Mouse (Mus musculus): ENCODE results near the gene Asb7. TPM values are rescaled to one million over a fixed set of nuclear protein-coding genes. Genes with fewer than 3 reads are reported as not detected.

Gene Asb7
- polyA plus RNA-seq, 1 experiment from 2014 or later: 17.1 TPM

- no peaks in the 10 kb centered on the region for H3K27me3 ChIP-seq
- 66% methylated on average over 7 of the region's 7 CpGs for WGBS
- no peaks in the 10 kb centered on the region for H3K9me3 ChIP-seq
- no peak overlapping the region for H3K27ac ChIP-seq
- no peak overlapping the region for H3K4me3 ChIP-seq (replicated peaks)
- no peak for ATAC-seq
- H3K4me2 ChIP-seq (replicated peaks): no peak overlapping the region
- no peak overlapping the region for H3K9ac ChIP-seq (replicated peaks)
- H3K36me3 ChIP-seq: peaks cover 12% of the 10 kb centered on the region
- peaks cover 11% of the 10 kb centered on the region for H3K4me1 ChIP-seq (replicated peaks)
Measured at GRCm38 (mm10) chr7:66694467-66694866, 5.1 kb upstream of the Asb7 start.

GRCm38 (mm10) chr7:66689620-66690360 is 394 bp upstream of the Asb7 start, which contains the start of gene Lins1:
Lins1 (plus strand) TSS chr7:66689889.
- 0 out of 2 replicates have a peak, but pooled peaks cover 3% of the 10 kb centered on the region for H3K36me3 ChIP-seq
- H3K9ac ChIP-seq (replicated peaks): peak within 1 kb of the TSS; percentile 80
- H3K4me3 ChIP-seq (replicated peaks): peak within 1 kb of the TSS; percentile 63
- peaks cover 25% of the 10 kb centered on the region for H3K4me1 ChIP-seq (replicated peaks)
- no peaks in the 10 kb centered on the region for H3K9me3 ChIP-seq
- no peaks in the 10 kb centered on the region for H3K27me3 ChIP-seq
- peak within 1 kb of the TSS; percentile 77 for H3K4me2 ChIP-seq (replicated peaks)
- H3K27ac ChIP-seq: peak within 1 kb of the TSS; percentile 96
- peak; percentile 99 for ATAC-seq
- under 1% methylated on average over 52 of the region's 52 CpGs for WGBS

DNA sequence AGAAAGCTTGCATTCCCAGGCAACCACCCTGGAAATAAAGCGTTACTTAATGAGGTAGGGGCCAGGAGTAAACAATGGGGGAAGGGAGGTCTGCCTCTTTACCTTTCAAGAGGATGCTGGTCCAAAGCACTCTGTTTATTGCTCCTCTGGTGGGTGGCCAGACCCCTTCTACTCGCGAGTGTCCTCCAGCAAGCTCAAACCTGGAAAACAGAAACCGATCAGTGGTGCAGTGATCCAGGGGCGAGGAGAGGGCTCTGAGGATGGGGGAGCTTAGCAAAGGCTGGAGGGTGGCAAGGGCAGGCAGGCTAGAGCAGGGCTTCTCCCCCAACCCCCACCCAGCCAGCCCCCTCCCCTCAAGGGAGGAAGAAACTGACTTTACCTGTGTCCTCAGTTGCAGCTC is 675 bp downstream of the Asb7 start:
- Histone ChIP-seq H3K27ac (peak overlapping the region; percentile 35; the same call in 1 of the 2 replicates), H3K4me3 (replicated peaks) (peak overlapping the region; percentile 63), H3K36me3 (peaks cover 5% of the 10 kb centered on the region; the same call in 1 of the 2 replicates), H3K9me3 (no peaks in the 10 kb centered on the region), H3K9ac (replicated peaks) (peak overlapping the region; percentile 79), H3K4me2 (replicated peaks) (peak overlapping the region; percentile 77), H3K4me1 (replicated peaks) (peaks cover 25% of the 10 kb centered on the region), H3K27me3 (no peaks in the 10 kb centered on the region)
- 0% methylated on average over 5 of the region's 5 CpGs for WGBS
- no peak; the same call in 1 of the 2 replicates for ATAC-seq

- no peak overlapping the region for H3K4me2 ChIP-seq (replicated peaks)
- no peaks in the 10 kb centered on the region for H3K27me3 ChIP-seq
- H3K36me3 ChIP-seq: peaks cover 57% of the 10 kb centered on the region
- H3K4me1 ChIP-seq (replicated peaks): 0 out of 2 replicates have a peak, but pooled peaks cover 3% of the 10 kb centered on the region
- H3K27ac ChIP-seq: no peak overlapping the region
- no peaks in the 10 kb centered on the region for H3K9me3 ChIP-seq
- H3K9ac ChIP-seq (replicated peaks): no peak overlapping the region
- WGBS: 93% methylated on average over 5 of the region's 5 CpGs
- ATAC-seq: no peak
- no peak overlapping the region for H3K4me3 ChIP-seq (replicated peaks)
Measured at GRCm38 (mm10) chr7:66682119-66682863, 7.1 kb downstream of the Asb7 start.

DNA sequence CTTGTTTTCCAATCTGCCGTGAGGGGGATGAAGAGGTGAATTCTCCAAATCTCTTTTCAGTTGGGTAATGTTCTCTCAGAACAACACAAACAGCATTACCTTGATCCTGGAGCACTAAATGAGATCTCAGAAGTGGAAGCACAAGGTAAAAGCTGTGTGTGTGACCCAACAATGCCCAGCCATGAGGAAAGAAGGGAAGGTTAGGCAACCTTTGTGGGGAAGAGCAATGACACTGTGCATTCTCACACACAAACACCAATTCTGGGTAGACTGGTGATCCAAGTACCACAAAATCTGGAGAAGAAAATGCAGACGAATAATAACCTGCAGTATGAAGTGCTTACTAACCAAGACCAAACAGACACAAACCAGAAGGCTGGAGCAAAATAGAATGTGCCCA is 13.6 kb downstream of the Asb7 start:
- Histone ChIP-seq H3K4me1 (replicated peaks) (no peaks in the 10 kb centered on the region), H3K9ac (replicated peaks) (no peak overlapping the region), H3K27me3 (no peaks in the 10 kb centered on the region), H3K4me3 (replicated peaks) (no peak overlapping the region), H3K36me3 (peaks cover 92% of the 10 kb centered on the region), H3K27ac (no peak overlapping the region), H3K4me2 (replicated peaks) (no peak overlapping the region), H3K9me3 (no peaks in the 10 kb centered on the region)
- no peak for ATAC-seq
- WGBS: 92% methylated on average over 2 of the region's 2 CpGs

- Histone ChIP-seq H3K27ac (no peak overlapping the region), H3K9ac (replicated peaks) (no peak overlapping the region), H3K4me3 (replicated peaks) (no peak overlapping the region), H3K36me3 (peaks cover 42% of the 10 kb centered on the region), H3K27me3 (no peaks in the 10 kb centered on the region), H3K4me2 (replicated peaks) (no peak overlapping the region), H3K9me3 (peaks cover 2% of the 10 kb centered on the region; the same call in 1 of the 2 replicates), H3K4me1 (replicated peaks) (no peaks in the 10 kb centered on the region)
- ATAC-seq: no peak
Measured at GRCm38 (mm10) chr7:66667064-66667463, 22.3 kb downstream of the Asb7 start.

DNA sequence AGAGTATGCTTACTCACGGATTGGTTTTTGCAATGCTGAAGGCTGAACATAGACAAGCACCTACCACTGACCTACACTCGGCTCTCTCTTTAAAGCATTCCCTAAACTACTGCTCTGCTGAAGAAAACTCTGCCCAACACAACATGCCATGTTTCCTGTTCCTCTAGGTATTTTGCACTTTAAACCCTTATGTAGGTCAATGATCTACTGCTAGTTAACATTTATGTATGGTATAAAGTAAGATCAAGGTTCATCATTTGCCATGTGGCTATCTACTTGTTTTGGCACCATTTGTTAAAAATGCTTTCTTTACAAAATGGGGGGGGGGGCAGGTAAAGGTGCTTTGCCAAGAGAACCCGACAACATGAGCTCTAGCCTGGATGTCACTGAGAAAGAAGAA is 25.8 kb downstream of the Asb7 start:
- Histone ChIP-seq H3K9me3 (no peaks in the 10 kb centered on the region), H3K4me1 (replicated peaks) (no peaks in the 10 kb centered on the region), H3K36me3 (peaks cover 27% of the 10 kb centered on the region), H3K27ac (no peak overlapping the region), H3K4me2 (replicated peaks) (no peak overlapping the region), H3K9ac (replicated peaks) (no peak overlapping the region), H3K4me3 (replicated peaks) (no peak overlapping the region), H3K27me3 (no peaks in the 10 kb centered on the region)
- 94% methylated on average over 3 of the region's 3 CpGs for WGBS
- ATAC-seq: no peak

DNA sequence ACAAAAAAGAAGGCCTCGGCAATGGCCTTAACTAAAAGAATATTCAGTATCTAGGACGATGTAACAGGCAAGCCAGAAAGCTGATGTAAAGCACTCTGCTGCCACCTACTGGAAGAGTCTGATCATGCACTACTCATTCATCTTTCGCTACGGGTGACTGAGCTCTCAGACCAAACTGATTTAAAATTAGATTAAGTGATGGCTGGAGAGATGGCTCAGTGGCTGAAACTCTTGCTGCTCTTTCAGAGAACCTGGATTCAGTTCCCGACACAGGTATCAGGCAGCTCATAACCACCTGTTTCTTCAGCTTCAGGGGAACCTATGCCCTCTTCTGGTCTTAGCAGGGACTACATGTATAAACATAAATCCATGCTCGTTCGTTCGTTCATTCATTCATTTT is 27.8 kb downstream of the Asb7 start:
- ATAC-seq: no peak
- Histone ChIP-seq H3K27me3 (no peaks in the 10 kb centered on the region), H3K9ac (replicated peaks) (no peak overlapping the region), H3K9me3 (no peaks in the 10 kb centered on the region), H3K36me3 (peaks cover 26% of the 10 kb centered on the region), H3K4me3 (replicated peaks) (no peak overlapping the region), H3K27ac (no peak overlapping the region), H3K4me2 (replicated peaks) (peak overlapping the region; percentile 34; the same call in 1 of the 2 replicates), H3K4me1 (replicated peaks) (no peaks in the 10 kb centered on the region)
- WGBS: 21% methylated on average over 8 of the region's 8 CpGs

DNA sequence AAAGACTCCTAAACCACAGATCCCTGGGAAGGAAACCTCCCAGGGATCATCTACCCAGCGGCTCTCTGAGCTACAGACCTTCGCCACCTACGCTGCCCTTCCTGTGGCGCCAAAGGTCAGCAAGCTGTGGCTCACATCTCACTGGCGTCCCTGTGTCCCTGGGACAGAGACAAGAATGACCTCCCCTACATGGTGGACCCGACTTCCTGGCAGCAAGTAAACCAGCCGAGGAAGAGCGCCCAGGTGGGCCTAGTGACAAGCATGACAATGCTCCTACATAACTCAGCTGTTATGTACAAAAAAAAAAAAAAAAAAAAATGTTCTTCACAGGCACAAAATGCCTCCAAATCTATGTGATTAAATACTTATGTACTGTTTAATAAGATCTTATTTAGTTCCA is 28.4 kb downstream of the Asb7 start:
- Histone ChIP-seq H3K9ac (replicated peaks) (no peak overlapping the region), H3K4me3 (replicated peaks) (no peak overlapping the region), H3K4me2 (replicated peaks) (no peak overlapping the region), H3K9me3 (no peaks in the 10 kb centered on the region), H3K27ac (no peak overlapping the region), H3K27me3 (no peaks in the 10 kb centered on the region), H3K4me1 (replicated peaks) (no peaks in the 10 kb centered on the region), H3K36me3 (peaks cover 23% of the 10 kb centered on the region)
- 0 out of 2 replicates have a peak, but pooled peaks have one; percentile 24 for ATAC-seq
- 87% methylated on average over 8 of the region's 8 CpGs for WGBS

DNA sequence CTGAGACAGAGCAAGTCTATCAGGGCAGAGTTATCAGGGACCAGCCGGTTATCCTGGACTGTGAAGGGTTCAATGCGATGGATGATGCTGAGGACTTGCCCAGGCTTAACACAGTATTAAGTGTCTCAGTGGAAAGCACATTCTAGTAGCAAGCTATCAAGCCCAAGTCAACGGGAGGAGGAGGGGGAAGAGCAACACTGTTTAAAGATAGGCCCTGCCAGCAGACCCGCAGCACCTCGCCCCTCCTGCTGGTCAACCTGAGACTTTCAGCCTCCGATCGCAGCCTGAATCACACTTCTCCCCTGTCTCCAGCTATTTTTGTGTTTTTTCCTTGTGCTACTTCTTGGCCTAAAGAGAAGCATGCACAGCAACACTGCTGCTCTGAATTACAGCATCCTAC is 29.1 kb downstream of the Asb7 start:
- Histone ChIP-seq H3K4me1 (replicated peaks) (no peaks in the 10 kb centered on the region), H3K27ac (no peak overlapping the region), H3K36me3 (peaks cover 30% of the 10 kb centered on the region), H3K9ac (replicated peaks) (no peak overlapping the region; the same call in 1 of the 2 replicates), H3K9me3 (no peaks in the 10 kb centered on the region), H3K27me3 (no peaks in the 10 kb centered on the region), H3K4me3 (replicated peaks) (no peak overlapping the region), H3K4me2 (replicated peaks) (no peak overlapping the region)
- 87% methylated on average over 7 of the region's 7 CpGs for WGBS
- no peak; the same call in 1 of the 2 replicates for ATAC-seq

GRCm38 (mm10) chr7:66655471-66655870 is 33.9 kb downstream of the Asb7 start:
- ATAC-seq: no peak
- 87% methylated on average over 9 of the region's 9 CpGs for WGBS
- no peaks in the 10 kb centered on the region for H3K27me3 ChIP-seq
- no peak overlapping the region for H3K4me2 ChIP-seq (replicated peaks)
- no peak overlapping the region for H3K27ac ChIP-seq
- H3K4me3 ChIP-seq (replicated peaks): no peak overlapping the region
- H3K9ac ChIP-seq (replicated peaks): no peak overlapping the region
- no peaks in the 10 kb centered on the region for H3K9me3 ChIP-seq
- H3K36me3 ChIP-seq: peaks cover 41% of the 10 kb centered on the region
- peaks cover 9% of the 10 kb centered on the region for H3K4me1 ChIP-seq (replicated peaks)

GRCm38 (mm10) chr7:66653596-66653995 is 35.8 kb downstream of the Asb7 start:
- H3K9ac ChIP-seq (replicated peaks): no peak overlapping the region
- no peaks in the 10 kb centered on the region for H3K27me3 ChIP-seq
- WGBS: 88% methylated on average over 9 of the region's 9 CpGs
- peaks cover 10% of the 10 kb centered on the region for H3K4me1 ChIP-seq (replicated peaks)
- H3K4me3 ChIP-seq (replicated peaks): no peak overlapping the region
- no peak for ATAC-seq
- H3K36me3 ChIP-seq: peaks cover 30% of the 10 kb centered on the region
- H3K4me2 ChIP-seq (replicated peaks): no peak overlapping the region
- H3K9me3 ChIP-seq: no peaks in the 10 kb centered on the region
- no peak overlapping the region for H3K27ac ChIP-seq

All from midbrain, embryonic 13.5 days (tissue).